Mouse (Mus musculus) left cerebral cortex, postnatal 4 days (tissue): ENCODE data around the gene Hist1h3c. TPM values are rescaled to one million over a fixed set of nuclear protein-coding genes. Genes with fewer than 3 reads are reported as not detected.
"Not testable (repeated sequence)": the region's sequence is repeated elsewhere in the genome, so short reads cannot be mapped to it uniquely, and the experiment has no call there.

Experiments used
- DNase-seq: peaks from one replicate; pipeline ENCODE4 v3.0.0-alpha.2; 2022
- intact Hi-C: fragments of 180-260 bp; cut with DNase I; formaldehyde crosslinking; loops from one replicate; pipeline ENCODE4 v1.15.1; 2025
- total RNA-seq, 2 experiments: library from RNA; stranded (reverse); gene quantifications; 2 replicates each; pipeline ENCODE4 v1.2.3; 2021

The Hist1h3c gene
- total RNA-seq, 2 experiments from 2014 or later: 39.8 to 41.0 TPM

DNA sequence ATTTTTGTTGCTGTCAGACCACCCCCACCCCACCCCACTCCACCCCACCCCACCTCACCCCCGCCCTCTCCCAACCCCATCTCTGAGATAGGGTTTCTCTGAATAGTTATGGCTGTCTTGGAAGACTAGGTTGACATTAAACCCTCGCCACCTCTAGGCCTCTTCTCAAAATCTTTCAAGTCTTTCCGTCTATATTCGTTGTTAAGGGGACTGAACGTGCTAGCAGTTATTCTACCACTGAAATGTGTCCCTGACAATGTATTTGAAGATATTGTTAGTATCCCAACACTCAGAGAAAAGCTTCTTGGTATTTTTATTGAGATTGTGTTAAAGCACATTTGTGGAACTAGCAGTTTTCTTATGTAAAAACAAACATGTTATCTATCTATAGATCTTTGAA lies 4.5 kb downstream of the Hist1h3c start:
- intact Hi-C loops: no loop called here
- DNase-seq: no peak

DNA sequence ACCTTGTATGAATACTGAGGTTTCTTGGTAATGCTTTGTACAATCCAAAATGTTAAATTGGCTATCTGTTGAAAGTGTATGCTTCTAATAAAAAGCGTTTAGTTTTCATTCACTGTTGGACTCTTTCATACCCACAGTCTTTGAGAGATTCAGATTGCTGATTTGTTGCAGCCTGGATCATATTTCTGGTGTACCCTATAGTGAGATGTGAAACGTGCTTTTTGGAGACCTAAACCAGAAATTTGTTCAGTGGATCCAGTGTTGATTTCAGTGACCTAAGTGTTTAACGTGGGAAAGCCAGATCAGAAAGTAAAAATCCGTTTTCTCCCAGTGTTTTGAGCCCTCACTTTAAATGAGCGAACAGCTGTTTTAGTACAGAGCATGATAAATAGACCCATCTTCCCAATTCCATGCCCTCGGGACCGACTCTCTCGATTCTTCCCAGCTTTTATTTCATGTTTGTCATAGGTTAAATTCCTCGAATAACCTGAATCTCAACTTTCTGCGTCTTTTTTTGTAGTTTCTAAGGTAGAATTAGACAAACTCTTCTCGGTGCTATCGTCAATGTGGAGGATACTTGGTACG lies 5.1 kb downstream of the Hist1h3c start:
- intact Hi-C loops: no loop called here
- DNase-seq: no peak

DNA sequence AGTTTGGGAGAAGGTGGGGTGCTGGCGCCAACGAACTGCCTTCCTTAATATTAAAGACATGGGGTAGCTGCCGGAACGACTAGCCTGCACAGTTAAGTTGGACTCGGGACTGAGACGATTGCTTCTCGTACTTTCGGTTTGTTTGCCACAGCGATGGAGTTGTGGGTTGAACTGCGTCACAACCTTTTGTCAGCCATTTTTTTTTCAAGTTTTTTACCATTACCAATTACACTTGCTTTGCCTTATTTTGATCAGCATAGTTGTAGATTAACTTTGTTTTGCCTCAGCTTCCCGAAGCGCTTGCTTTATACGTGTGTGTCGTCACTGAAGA lies 5.5 kb downstream of the Hist1h3c start:
- intact Hi-C loops: no loop called here
- DNase-seq: no peak

DNA sequence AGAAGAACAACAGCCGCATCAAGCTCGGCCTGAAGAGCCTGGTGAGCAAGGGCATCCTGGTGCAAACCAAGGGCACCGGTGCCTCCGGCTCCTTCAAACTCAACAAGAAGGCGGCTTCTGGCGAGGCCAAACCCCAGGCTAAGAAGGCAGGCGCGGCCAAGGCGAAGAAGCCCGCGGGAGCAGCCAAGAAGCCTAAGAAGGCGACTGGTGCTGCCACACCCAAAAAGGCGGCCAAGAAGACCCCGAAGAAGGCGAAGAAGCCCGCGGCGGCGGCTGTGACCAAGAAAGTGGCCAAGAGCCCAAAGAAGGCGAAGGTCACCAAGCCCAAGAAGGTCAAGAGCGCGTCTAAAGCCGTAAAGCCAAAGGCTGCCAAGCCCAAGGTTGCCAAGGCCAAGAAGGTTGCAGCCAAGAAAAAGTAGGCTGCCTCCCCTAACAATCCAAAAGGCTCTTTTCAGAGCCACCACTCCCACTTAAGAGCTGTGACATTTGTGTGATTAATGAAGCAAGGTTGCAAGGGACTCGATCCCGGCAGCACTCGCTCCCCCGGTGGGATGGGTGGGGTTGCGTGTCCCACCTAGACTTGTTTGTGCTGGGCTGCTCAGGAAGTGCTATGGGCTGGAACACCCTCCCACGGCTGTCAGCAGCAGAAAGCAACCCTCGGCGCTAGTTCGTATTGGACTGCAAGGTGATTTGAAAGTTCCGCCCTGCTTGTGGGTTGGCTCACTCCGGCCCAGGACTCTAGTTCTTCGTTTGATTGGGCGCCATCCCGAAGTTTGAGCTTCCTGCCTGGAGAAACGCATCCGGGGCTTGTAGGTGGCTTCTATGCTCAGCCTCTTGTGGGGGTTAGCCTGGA lies 6.1 kb downstream of the Hist1h3c start:
- intact Hi-C loops: no loop called here
- peak; percentile 87 for DNase-seq

DNA sequence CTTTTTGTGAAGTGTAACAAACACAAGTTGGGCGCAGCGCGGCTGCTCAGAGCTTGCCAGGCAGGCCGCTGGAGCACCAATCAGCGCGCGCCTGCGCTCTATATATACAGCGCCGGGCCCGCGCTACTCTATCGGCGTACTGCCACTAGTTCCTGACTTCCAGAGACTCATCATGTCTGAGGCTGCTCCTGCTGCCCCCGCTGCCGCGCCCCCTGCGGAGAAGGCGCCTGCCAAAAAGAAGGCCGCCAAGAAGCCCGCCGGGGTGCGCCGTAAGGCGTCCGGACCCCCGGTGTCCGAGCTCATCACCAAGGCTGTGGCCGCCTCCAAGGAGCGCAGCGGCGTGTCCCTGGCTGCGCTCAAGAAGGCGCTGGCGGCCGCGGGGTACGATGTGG lies 6.7 kb downstream of the Hist1h3c start, which contains the start of gene Hist1h1c:
Hist1h1c (plus strand) TSS at position 132 of the 392 bp plus-strand sequence.
- intact Hi-C loops: no loop called here
- peak; percentile 88 for DNase-seq

DNA sequence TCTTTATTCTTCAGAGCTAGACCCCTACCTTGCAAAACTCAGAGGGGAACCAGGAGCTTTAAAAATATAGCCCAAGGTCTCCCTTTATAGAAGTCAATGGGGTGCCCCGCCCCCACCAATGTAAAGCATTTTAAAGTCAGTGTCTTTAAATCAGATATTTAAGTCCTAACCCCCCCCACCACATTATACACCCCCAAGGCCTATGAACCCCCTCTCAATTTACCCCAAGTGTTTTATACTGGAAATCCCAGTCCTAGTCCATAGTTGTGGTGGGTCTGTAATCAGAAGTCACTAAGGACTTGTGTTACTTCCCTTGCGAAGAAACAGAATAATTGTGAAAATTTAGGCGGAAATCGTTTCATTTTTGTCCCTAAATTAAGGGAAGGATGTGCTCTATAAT lies 7.4 kb downstream of the Hist1h3c start:
- intact Hi-C loops: no loop called here
- DNase-seq: no peak

DNA sequence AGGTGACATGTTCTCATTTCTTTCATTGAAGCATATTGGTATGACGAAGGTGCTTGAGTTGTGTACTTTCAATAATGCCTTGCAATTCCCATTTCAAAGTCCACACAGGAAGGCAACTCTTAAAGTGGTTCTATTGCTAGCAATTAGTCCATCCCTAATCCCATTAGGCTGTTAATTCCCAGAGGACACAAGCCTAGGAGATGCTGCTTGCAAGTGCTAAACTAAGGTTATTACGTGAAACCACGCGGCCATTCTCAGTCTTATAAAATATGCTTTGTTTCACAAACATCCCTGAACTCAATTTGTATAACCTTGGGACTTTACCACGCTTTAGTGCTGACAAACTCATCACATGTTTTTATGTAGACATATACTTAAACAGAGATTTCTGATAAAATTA lies 8.3 kb downstream of the Hist1h3c start:
- no peak for DNase-seq
- intact Hi-C loops: no loop called here

DNA sequence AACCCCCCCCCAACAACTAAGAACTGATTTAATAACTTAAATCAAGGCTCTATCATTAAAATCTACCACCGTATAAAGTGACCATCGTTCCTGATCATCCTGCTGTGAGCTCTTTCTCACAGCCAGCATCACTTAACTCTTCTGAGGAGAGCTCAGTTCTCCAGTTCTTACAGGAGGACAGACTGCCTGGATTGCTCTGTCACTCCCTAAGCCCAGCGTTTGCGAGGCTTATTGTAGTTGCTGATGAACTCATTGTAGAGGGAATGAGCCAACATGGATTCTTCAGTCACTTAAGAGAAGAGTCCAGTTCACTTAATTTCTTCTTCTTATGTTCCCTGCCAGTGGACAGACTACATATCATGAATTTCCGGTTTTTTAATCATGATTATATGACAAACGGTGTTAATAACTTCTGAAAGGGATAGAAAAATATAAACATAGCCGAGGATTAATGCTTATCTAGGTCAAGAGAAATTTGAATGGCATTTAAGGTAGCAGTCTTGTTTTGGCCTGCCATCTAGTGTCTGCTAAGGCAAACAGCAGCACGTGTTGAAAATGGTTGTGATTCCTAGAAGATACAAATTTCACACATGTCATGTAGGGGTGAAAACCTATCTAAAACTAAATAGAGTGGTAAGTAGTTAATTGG lies 13.1 kb downstream of the Hist1h3c start:
- DNase-seq: no peak
- intact Hi-C loops: loop anchor here (2.0 kb wide), 1 partner anchor 31 kb away; no protein-coding TSS in a partner anchor

DNA sequence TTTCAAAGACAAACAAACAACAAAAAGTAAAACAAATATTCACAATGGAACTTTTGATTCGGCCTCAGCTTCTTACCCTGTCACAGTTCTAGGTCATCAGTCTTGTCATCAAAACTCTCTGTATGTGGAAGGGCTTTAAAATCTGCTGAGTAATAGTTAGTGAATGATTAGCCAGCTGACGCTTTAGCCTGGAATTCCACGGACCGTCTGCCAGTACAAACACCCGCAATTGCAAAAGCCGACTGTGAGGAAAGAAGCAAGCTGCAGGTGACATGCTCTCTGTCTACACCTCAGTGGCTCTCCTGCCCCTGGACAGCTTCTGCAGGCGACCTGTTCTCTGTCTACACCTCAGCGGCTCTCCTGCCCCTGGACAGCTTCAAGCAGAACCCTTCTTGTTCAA lies 14.9 kb downstream of the Hist1h3c start:
- DNase-seq: no peak
- intact Hi-C loops: no loop called here

DNA sequence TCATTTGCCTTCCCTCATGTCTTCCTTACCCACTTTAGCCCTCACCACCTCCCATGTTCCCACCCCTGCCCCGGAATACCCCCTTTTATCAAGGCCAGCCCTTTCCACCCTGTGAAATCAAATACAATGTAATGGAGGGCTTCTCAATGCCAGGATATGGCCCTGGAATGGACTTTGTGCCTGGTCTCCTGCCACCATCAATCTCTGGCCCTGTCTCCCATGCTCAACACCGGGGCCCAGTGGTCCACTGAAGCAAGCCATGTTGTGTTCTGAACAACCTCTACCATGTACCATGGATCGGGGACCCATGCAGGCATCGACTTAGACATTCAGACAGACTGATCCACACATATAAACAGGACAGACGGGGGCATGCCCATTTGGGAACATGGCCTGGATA lies 15.7 kb downstream of the Hist1h3c start:
- intact Hi-C loops: no loop called here
- no peak for DNase-seq

DNA sequence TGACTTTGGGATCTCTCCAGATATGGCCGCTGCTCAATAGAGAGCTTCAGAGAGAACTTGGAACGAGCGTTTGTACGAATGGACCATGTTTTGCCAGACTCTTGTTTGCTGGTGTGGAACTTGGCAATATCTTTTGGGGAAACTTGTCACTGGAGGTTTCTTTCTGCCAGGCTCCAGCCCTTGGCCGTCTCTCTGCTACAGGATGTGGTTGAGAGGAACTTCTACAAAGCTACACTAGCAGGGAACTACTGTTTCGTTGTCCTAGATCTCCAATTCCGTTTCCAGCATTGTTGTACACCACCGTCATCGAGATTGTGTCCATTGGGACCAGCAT lies 16.2 kb downstream of the Hist1h3c start:
- DNase-seq: no peak
- intact Hi-C loops: no loop called here

DNA sequence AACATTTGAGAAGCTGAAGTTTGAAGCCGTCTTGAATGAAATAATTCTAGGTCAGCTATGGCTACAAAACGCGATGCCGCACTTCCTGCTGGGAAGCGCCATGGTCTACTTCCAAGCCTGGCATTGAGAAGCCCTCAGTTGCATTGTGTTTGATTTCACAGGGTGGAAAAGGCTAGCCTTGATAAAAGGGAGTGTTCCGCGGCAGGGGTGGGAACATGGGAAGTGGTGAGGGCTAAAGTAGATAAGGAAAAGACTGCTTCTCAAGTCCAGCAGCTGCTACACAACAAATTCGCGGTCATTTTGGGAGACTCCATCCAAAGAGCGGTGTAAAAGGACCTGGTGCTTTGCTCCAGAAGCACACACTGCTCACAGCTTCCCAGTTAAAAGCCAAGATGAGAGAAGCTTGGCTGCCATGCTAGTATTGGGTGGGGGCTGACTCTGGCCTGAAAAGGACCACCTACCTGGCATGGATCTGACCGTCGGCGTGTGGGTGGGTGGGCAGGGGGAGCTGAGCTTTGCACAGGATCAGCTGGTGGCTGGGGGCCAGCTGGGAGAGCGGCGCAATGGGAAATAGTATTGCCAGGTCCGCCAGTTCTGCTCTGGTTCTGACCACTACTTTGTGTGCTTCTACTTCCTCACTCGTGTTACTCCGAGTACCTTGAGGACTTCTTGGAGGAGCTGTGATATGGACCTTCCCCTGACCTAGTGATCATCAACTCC lies 16.8 kb downstream of the Hist1h3c start:
- intact Hi-C loops: no loop called here
- DNase-seq: no peak

DNA sequence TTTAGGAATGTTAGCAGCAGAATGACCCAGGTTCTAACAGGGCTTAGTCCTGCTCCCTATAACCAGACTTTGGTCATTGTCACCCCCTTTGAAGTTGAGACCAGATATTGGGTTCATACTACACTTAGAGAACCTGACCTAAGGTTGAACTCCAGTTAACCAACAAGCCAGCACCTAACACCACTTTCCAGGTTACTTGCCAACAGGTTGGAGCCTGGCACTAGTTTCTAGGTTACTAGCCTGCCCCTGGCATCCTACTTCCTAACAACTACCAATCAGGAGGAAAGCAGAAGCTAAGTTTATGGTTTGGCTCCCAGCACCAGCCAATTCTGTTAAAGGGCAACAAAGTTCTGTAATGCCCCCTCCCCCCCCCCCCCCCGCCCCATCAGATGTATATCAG lies 20.2 kb downstream of the Hist1h3c start:
- intact Hi-C loops: no loop called here

DNA sequence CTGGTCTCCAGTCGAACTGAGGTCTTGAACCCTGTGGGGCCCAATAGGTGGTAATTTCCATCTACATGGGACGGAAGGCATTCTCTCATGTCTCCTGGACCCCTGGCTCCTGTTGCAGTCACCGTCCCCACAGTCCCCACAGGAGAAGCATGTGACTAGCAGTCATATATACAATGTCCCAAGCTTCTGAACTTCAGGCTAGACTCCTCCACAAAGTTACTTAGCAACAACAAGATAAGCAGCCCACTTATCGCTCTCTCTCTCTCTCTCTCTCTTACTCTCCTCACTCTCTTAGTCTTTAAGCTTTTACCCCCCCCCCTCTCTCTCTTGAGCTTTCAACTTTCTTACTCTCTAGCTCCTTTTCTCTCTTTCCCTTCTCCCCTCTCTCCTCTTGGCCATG lies 21.2 kb downstream of the Hist1h3c start:
- no peak for DNase-seq
- intact Hi-C loops: no loop called here

More for the DNA sequence above, 20.2 kb downstream of the Hist1h3c start:
- no peak for DNase-seq

DNA sequence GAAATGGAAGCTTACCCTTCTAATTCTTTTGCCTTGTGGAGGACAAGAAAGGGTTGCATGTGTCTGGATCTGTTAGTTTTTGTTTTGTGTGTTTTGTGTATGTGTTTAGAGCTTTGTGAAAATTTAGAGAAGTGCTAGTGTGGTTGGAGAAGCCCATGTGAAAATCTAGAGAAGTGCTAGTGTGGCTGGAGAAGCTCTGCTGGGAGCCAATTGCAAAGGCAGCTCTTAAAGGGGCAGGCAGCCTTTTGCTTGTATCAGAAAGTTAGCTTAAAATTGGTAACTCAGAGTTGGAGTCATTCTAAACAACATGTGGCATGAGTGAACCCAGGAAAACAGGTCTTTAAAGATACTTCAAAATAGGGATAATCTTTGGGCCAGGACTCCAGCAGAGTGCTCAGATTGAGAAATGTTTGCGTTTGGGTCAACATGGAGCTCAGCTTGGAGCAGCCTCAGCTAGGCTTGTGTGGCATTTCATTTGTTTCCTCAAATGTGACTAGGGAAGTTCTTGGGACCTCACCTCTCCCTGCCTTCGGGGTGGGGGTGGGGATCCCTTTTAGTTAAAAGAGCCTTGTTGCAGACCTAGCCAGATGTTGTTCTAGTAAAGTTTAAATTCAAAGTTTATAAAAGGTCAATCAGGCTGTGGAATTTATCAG lies 27.7 kb downstream of the Hist1h3c start:
- intact Hi-C loops, DNase-seq: not testable (repeated sequence)

DNA sequence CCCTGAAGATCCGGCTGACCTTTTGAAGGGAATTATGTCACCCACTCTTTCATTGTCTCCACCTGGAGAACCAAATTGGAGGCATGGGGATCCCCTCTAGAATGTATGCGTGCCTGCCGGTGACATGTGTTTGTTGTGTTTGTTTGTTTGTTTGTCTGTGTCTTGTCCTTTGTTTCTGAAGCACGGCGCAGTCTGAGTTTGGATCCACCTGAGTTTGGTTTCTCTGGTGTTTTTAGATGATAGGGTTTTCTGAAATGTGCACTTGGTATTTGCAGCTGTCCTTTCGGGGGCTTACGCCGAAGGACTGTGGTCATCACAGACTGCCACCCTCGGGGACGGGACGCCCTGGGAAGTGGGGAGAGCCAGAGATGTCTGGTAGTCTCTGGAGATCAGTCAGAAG lies 28.2 kb downstream of the Hist1h3c start:
- intact Hi-C loops: no loop called here
- no peak for DNase-seq

DNA sequence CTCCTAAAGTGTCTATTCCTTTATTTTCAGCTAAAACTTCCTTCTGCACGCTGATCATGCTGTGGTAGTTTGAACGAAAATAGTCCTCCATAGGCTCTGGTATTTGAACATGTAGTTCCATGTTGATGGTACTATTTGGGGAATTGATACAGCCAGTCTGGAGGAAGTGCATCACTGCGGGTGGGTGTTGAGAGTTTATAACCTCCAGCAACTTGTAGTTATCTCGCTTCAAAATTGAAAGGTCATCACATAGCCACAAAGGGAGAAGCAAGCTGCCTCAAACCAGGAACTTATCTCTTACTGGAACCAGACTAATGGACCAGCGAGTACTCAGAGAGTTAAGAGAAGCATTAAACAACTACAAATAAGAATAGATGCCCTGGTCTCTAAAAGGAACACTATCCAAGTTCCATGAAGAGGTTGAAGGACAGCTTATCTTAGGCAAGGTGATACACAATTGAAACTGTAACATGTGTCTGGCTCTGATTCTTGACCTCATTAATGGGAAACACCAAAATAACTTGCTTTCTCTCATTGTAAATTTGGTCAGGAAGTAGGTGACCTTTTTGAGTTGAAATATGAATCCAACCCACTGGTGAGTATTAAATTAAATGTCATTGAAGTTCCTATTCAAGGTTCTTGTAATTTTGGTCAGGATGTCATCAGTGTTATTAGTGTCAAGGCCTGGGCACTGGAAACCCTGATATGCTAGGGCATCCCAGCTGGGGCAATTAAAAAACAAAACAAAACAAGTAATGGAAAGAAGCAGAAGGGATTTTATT lies 28.9 kb downstream of the Hist1h3c start:
- no peak for DNase-seq
- intact Hi-C loops: no loop called here

DNA sequence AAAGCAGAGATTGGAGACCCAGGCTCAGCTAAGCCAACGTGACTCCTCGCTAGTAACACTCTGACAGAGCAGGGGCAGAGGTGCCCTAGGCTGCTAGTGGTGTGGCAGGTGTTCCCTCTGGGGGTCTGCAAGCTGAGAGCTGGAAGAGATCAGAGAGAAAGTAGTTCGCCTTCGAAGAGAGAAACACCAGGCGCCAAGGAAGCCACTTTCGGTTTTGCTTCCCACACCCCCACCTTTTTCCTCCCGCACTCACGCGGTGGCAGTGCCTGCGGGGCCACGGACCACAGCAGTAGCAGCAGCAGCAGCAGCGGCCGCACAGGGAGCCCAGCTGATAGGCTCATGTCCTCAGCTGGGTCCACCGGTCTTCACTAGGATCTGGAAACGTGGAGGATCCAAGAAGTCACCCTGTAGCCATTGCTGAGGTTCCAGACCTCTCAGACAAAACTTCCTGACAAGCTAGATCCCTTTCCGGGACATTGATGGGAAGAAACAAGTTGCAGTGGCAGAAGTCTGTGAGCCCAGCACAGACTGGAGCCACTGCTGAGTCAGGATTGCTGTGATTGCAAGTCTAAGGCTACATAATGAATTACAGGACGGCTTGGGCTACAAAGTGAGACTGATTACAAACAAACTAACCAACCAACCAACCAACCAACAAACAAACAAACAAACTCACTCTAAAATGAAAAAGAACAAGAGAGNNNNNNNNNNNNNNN lies 34.9 kb downstream of the Hist1h3c start, which contains the start of gene Hfe:
Hfe (minus strand) TSS at position 481 of the 716 bp plus-strand sequence.
- intact Hi-C loops: no loop called here
- no peak for DNase-seq

DNA sequence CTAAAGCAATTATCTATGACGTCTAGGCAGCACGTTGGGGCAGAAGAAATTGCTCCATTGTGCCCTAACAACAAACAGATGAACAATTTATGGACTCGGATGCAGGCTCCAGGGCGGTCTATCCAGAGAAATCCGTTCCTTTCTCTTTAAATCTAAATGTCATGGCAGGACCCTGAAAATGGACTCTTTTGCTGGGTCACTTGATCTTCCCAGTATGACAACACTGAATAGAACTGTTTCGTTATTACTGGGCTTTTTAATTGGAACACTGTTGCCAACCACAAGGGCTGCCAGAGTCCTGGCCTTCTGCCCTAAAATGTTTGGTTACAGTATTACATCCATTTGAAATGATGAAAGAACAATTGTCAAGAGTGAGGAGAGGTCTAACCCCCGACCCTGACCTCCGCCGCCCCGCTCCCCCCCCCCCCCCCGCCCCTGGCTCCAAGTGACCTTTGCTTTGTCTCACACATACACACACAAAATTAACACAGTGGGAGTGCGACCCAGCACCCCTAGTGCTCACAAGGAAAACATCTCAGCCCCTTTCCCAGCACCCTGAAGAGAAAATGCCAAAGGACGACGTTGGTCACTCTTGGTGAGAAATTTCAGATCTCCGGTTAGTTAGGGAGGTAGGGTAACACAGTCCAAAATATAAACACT lies 35.6 kb downstream of the Hist1h3c start:
- intact Hi-C loops: no loop called here
- no peak for DNase-seq
